Mouse (Mus musculus) cerebellum, adult 2 months (tissue): ENCODE data around the gene Sorcs2. TPM values are rescaled to one million over a fixed set of nuclear protein-coding genes. Genes with fewer than 3 reads are reported as not detected.

ENCODE experiments used
- DNase-seq, 2 experiments: peaks; one replicate each; pipeline ENCODE4 v3.0.0; 2021
- H3K27ac ChIP-seq: fragments of 200-500 bp; 2 replicates; pipeline ENCODE4 v1.5.1; 2012; ENCODE audit warnings: low read length, control low read depth, inconsistent platforms; ENCODE audit not compliant: insufficient read depth
- H3K27me3 ChIP-seq: fragments of 200-500 bp; 2 replicates; pipeline ENCODE4 v1.6.1; 2012; ENCODE audit warnings: inconsistent platforms, mild to moderate bottlenecking, low read length, moderate library complexity; ENCODE audit not compliant: control insufficient read depth, insufficient read depth
- H3K4me1 ChIP-seq: fragments of 200-500 bp; 2 replicates; pipeline ENCODE4 v1.6.1; 2011; ENCODE audit warnings: low read length; ENCODE audit not compliant: control insufficient read depth, insufficient read depth
- H3K4me3 ChIP-seq: fragments of 200-500 bp; replicated peaks from 2 replicates; pipeline ENCODE3; 2011; ENCODE audit warnings: mild to moderate bottlenecking, low read depth, low read length, control low read depth; ENCODE audit not compliant: insufficient read depth
- CTCF ChIP-seq: fragments of 200-500 bp; IDR thresholded peaks from 2 replicates; pipeline ENCODE4 v1.5.1; 2011; ENCODE audit warnings: low read depth, mild to moderate bottlenecking, control low read depth, low read length, moderate library complexity, borderline replicate concordance; ENCODE audit not compliant: insufficient read depth
- POLR2A ChIP-seq: fragments of 200-500 bp; IDR thresholded peaks from 2 replicates; pipeline ENCODE4 v1.6.1; 2011; ENCODE audit warnings: low read length, control low read depth, borderline replicate concordance; ENCODE audit not compliant: insufficient read depth
- WGBS: fragments of 180-500 bp; shearing (Covaris S2); methylation state at CpG from one replicate; pipeline ENCODE4 v1.1.7; 2018; 5-methylcytosine and 5-hydroxymethylcytosine counted together
- polyA plus RNA-seq: library from polyadenylated mRNA; depleted of rRNA; stranded (reverse); fragments of >200 nt; gene quantifications from 2 replicates; pipeline ENCODE4 v1.2.3, GENCODE M21; 2012

Sorcs2 gene
- polyA plus RNA-seq, 1 experiment, result 8.7 TPM

GRCm38 (mm10) chr5:36025076-36025475 is 372.9 kb downstream of the Sorcs2 start:
- Histone ChIP-seq H3K4me3 (no peak overlapping the region), H3K27ac (no peak overlapping the region), H3K4me1 (no peaks in the 10 kb centered on the region), H3K27me3 (no peaks in the 10 kb centered on the region)
- TF ChIP-seq POLR2A (no peak), CTCF (no peak)
- no peak for DNase-seq
- 77% methylated on average over 4 of the region's 4 CpGs for WGBS

GRCm38 (mm10) chr5:36024003-36024685 is 373.8 kb downstream of the Sorcs2 start:
- no peak overlapping the region for H3K27ac ChIP-seq
- H3K4me1 ChIP-seq, result no peaks in the 10 kb centered on the region
- DNase-seq, result no peak
- TF ChIP-seq CTCF, result no peak
- no peak for TF ChIP-seq POLR2A
- 60% methylated on average over 9 of the region's 9 CpGs for WGBS
- no peaks in the 10 kb centered on the region for H3K27me3 ChIP-seq
- no peak overlapping the region for H3K4me3 ChIP-seq

- WGBS, result 95% methylated on average over 1 of the region's 1 CpGs
- TF ChIP-seq POLR2A (no peak), CTCF (no peak)
Measured at GRCm38 (mm10) chr5:36022361-36022760, 375.6 kb downstream of the Sorcs2 start.

GRCm38 (mm10) chr5:36021091-36021490 is 376.8 kb downstream of the Sorcs2 start:
- no peaks in the 10 kb centered on the region for H3K4me1 ChIP-seq
- no peak overlapping the region for H3K4me3 ChIP-seq
- TF ChIP-seq CTCF (no peak), POLR2A (no peak)
- H3K27me3 ChIP-seq, result no peaks in the 10 kb centered on the region
- no peak overlapping the region for H3K27ac ChIP-seq
- 56% methylated on average over 3 of the region's 3 CpGs for WGBS
- no peak for DNase-seq

More at GRCm38 (mm10) chr5:36022361-36022760, 375.6 kb downstream of the Sorcs2 start:
- DNase-seq, result no peak
- no peaks in the 10 kb centered on the region for H3K4me1 ChIP-seq
- H3K27ac ChIP-seq, result no peak overlapping the region
- no peak overlapping the region for H3K4me3 ChIP-seq
- no peaks in the 10 kb centered on the region for H3K27me3 ChIP-seq

- Histone ChIP-seq H3K27me3 (no peaks in the 10 kb centered on the region), H3K4me1 (no peaks in the 10 kb centered on the region), H3K27ac (no peak overlapping the region), H3K4me3 (no peak overlapping the region)
- 93% methylated on average over 3 of the region's 3 CpGs for WGBS
- DNase-seq, result no peak
- TF ChIP-seq CTCF (no peak), POLR2A (no peak)
Measured at GRCm38 (mm10) chr5:36018366-36018765, 379.6 kb downstream of the Sorcs2 start.

- H3K4me1 ChIP-seq, result peaks cover 9% of the 10 kb centered on the region; the same call in 1 of the 2 replicates
Measured at GRCm38 (mm10) chr5:36009405-36009804, 388.5 kb downstream of the Sorcs2 start.

GRCm38 (mm10) chr5:36007649-36008048 is 390.3 kb downstream of the Sorcs2 start:
- DNase-seq, result peak; percentile 32 to 51

More at GRCm38 (mm10) chr5:36009405-36009804, 388.5 kb downstream of the Sorcs2 start:
- DNase-seq, result no peak
- no peak for TF ChIP-seq POLR2A
- no peak for TF ChIP-seq CTCF
- H3K4me3 ChIP-seq, result no peak overlapping the region
- H3K27ac ChIP-seq, result no peak overlapping the region
- WGBS, result 91% methylated on average over 4 of the region's 4 CpGs
- H3K27me3 ChIP-seq, result no peaks in the 10 kb centered on the region; the same call in 1 of the 2 replicates

GRCm38 (mm10) chr5:36006586-36006985 is 391.4 kb downstream of the Sorcs2 start:
- Histone ChIP-seq H3K4me1 (peaks cover 9% of the 10 kb centered on the region; the same call in 1 of the 2 replicates), H3K27ac (no peak overlapping the region), H3K4me3 (no peak overlapping the region), H3K27me3 (no peaks in the 10 kb centered on the region; the same call in 1 of the 2 replicates)
- DNase-seq, result no peak
- no peak for TF ChIP-seq CTCF
- TF ChIP-seq POLR2A, result no peak
- WGBS, result 55% methylated on average over 5 of the region's 5 CpGs

More at GRCm38 (mm10) chr5:36007649-36008048, 390.3 kb downstream of the Sorcs2 start:
- no peak for TF ChIP-seq POLR2A
- Histone ChIP-seq H3K27me3 (no peaks in the 10 kb centered on the region; the same call in 1 of the 2 replicates), H3K27ac (no peak overlapping the region), H3K4me1 (peaks cover 9% of the 10 kb centered on the region; the same call in 1 of the 2 replicates), H3K4me3 (no peak overlapping the region)
- WGBS, result 8% methylated on average over 10 of the region's 10 CpGs

GRCm38 (mm10) chr5:36006106-36006505 is 391.8 kb downstream of the Sorcs2 start:
- DNase-seq, result no peak
- Histone ChIP-seq H3K4me3 (no peak overlapping the region), H3K4me1 (peaks cover 9% of the 10 kb centered on the region; the same call in 1 of the 2 replicates), H3K27ac (no peak overlapping the region), H3K27me3 (no peaks in the 10 kb centered on the region; the same call in 1 of the 2 replicates)
- TF ChIP-seq POLR2A (no peak), CTCF (no peak)
- 78% methylated on average over 8 of the region's 8 CpGs for WGBS
